Mouse (Mus musculus) MN1 (cell line): ENCODE measurements around the gene Hsd11b2.
A peak's percentile ranks its signal among the peaks of the same experiment; 100 is the strongest.
"Not testable (repeated sequence)": the region's sequence is repeated elsewhere in the genome, so short reads cannot be mapped to it uniquely, and the experiment has no call there.

ENCODE experiments used
- DNase-seq: peaks from one replicate; pipeline ENCODE4 v3.0.0-alpha.2; 2016; ENCODE audit warnings: low spot score

The Hsd11b2 gene

GRCm38 (mm10) chr8:105563871-105564270 is 45.3 kb downstream of the Hsd11b2 start:
- no peak for DNase-seq

GRCm38 (mm10) chr8:105564573-105565229 is 46.1 kb downstream of the Hsd11b2 start:
- DNase-seq = not testable (repeated sequence)

- DNase-seq = peak; percentile 58
Observed at GRCm38 (mm10) chr8:105565401-105565881, 46.9 kb downstream of the Hsd11b2 start.

GRCm38 (mm10) chr8:105565952-105566702 is 47.6 kb downstream of the Hsd11b2 start, which contains the start of gene Atp6v0d1:
Gene Atp6v0d1 (minus strand): TSS chr8:105566047.
- DNase-seq = peak; percentile 100

DNA sequence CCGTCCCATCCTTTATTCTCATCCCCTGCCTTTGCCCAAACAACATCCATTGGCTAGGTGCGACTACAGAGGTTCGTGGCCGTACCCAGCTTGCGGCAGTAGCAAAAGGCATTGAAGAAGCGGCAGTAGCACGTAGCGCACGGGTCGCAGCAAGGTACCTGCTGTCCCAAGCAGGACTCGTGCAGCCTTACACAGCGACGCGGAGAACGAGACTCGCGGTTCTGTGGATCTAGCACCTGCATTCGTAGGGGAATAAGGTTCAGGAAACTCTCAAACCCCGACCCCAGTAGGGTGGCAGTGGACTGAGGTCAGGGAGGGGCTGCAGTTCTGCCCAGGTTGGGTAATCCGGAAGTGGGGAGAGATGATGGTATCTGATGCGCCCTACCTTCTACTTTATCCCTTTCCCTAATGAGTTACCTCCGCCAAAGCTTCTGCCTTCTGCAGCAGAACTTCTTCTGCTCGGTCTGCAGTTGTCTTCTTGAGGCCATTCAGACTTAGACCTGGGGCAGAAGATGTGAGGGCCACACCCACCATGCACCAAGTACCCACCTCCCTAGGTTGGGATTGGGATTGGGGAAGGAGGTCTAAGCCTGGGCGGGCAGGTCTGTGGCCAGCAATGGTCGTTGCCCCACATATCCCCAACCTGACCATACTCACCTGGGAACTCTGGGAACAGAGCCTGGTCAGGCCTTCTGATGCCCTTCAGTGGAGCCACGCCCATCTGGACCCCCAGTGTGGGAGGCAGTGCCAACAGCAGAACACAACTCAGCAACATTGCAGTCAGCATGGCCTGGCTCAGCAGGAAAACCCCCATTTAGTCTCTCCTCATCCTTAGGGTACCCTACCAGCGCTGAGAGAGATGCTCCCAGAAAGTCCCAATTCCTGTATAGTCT is 48.4 kb downstream of the Hsd11b2 start:
- DNase-seq = peak; percentile 48

DNA sequence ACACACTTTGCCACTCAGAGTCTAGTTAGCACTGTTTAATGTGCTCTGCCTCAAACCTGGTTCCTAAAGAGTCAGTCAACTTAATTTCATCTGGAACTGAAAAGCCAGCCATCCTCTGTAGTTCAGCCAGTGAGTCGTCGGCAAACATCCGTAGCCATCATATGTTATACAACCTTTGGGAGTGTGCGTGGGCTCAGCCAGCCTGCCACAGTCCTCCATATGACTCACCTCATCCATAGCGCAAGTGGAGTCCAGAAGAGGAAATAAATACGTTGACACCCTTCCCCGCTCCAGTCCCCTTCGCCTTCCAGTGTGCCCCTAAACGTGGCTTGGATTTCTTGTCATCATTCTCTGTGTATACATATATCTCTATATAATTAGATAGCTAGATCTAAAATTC is 53.3 kb downstream of the Hsd11b2 start:
- no peak for DNase-seq

GRCm38 (mm10) chr8:105573427-105573826 is 54.9 kb downstream of the Hsd11b2 start:
- DNase-seq = peak; percentile 75
